Mouse (Mus musculus) hindlimb bud, embryonic 11.5 days (tissue): ENCODE measurements at regions not wholly inside any gene's neighbourhood (a gene's known extent, or its start where the extent isn't known, plus 50 kb on each side); places are given as distances from the start of the nearest gene placed in this dataset.

Source experiments
- DNase-seq: peaks from one replicate; pipeline ENCODE4 v3.0.0-alpha.2; 2012; ENCODE audit warnings: low read depth, low spot score; ENCODE audit errors: extremely low spot score

DNA sequence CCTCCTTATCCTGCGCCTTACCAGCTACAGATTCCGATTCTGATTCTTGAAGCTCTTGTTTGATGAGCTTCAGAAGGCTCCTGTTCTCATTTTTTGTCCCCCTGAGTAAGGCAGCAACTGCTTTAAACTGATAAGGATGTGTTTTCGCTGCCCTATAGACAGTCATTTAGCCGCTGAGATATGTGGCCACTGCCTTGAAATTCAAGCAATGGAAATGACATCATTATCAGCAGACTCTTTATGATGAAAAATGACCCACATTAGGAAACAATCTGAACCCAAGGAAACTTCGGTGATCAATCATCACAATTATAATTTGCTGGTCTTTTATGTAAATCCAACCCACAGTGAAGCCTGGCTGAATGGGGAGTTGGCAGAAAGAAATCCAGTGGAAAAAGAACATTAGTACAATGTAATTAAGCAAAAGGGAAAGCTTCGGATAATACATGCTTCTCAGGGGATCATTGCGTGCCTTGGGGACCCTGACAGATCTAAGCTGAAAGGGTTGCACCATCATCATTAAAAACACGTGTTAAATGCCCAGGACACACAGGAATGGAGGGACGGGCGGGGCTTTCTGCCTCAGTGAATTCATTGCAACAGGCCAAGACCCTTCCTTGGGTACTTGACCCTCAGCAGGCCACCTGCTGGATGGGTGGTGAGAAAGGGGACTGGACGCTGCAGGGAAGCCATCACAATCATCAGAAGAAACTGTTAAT lies 462.2 kb downstream of the Pik3r1 start:
- DNase-seq: no peak

DNA sequence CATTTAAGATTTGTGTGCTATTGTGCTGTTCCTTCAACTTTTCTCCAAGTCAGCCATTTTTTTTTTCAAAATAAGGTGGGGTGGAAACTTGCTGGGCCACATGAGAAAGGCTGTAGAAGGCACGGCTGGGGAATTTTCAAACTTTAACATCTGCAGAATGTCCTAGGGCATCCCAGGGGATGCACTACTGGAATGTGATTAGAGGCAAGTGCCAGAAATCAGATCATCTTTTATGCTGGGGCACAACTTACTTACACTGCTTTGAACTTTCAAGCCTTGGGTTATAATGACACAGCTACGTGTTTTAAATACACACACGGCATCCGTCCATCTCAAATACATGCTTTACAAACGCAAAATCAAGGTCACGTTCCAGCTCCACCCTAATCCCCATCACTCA lies 463.0 kb downstream of the Pik3r1 start:
- DNase-seq: no peak

DNA sequence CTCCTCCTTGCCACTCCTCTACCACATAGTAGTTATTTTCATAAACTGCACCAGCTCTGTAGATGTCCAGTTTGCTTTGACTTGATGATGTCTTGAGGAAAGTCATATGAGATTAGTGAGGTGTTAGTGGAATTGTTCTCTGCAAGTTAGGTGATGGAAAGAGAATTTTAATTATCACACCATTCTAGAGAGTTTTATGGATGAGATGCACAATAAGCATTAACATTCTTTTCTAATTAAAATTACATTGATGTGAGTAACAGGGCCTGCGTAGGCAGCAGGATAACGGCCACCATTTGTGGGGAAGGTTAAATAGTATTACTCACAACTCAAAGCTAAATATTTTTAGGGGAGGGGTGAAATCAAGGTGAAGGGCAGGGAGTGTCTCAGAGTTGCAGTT lies 466.7 kb downstream of the Pik3r1 start:
- no peak for DNase-seq

GRCm38 (mm10) chr13:101289407-101289806 lies 456.2 kb upstream of the Slc30a5 start:
- DNase-seq: no peak

GRCm38 (mm10) chr13:101287131-101287530 lies 453.9 kb upstream of the Slc30a5 start:
- no peak for DNase-seq

GRCm38 (mm10) chr13:101286029-101286917 lies 453.0 kb upstream of the Slc30a5 start:
- no peak for DNase-seq

DNA sequence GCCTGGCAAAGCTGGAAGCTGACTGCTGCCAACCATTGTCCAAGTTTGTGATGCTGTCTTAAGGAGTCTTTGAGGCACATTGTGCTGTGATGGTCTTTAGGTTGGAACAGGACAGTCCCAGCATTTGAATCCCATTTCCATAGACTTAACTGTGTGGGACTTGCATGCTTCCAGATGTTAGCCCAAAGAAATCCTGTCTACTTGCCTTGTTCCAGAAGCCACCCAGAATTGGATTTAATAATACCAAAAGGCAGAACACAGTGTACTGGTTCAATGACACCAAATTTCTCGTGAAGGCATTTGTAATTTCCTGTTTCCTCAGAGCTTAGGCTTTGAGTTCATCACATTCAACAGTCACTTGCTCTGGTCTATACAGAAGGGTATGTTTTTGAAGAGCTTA lies 444.9 kb upstream of the Slc30a5 start:
- no peak for DNase-seq

GRCm38 (mm10) chr13:101276766-101277165 lies 443.5 kb upstream of the Slc30a5 start:
- no peak for DNase-seq

GRCm38 (mm10) chr13:101274470-101275141 lies 441.4 kb upstream of the Slc30a5 start:
- DNase-seq: no peak

DNA sequence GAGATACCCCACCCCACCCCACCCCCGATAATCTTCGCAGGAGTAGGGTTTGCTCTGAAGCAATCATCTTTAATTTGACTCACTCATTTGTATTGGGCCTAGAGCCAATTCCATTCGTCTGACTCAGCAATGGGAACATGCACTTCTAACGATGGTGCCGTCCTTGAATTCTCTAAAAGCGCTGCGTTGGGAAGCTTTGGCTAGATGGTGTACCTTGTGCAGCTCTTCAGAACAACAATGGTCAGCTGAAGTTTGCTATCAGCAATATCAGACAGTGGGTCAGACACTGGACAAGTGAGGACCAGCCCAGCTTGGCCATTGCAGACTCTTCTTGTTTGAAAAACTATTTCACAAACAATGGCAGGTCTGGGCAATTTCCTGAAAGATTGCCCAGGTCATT lies 440.1 kb upstream of the Slc30a5 start:
- DNase-seq: no peak

- DNase-seq: no peak
These were observed 420.7 kb upstream of the Slc30a5 start for GRCm38 (mm10) chr13:101253698-101254468.

- no peak for DNase-seq
These were observed 416.1 kb upstream of the Slc30a5 start for GRCm38 (mm10) chr13:101249369-101249768.

DNA sequence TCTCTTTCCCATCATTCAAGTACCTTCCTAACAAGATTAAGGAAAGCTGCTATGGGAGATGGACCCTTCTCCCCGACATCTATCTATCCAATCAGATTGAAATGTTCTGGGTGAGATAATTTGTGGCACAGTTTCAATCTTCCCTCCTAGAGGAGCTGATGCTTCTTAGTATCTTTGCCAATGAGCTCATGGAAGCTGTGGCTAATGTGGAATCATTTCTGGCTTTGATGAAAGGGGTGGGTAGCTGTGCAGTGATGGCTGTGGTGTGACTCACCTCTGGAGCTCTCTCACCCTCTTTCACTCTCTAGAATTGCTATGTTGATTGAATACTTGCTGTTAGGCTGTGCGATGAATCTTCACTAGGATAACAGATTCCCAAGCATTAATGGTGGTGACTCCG lies 411.1 kb upstream of the Slc30a5 start:
- DNase-seq: no peak

- DNase-seq: no peak
These were observed 405.6 kb upstream of the Slc30a5 start for GRCm38 (mm10) chr13:101238860-101239259.

DNA sequence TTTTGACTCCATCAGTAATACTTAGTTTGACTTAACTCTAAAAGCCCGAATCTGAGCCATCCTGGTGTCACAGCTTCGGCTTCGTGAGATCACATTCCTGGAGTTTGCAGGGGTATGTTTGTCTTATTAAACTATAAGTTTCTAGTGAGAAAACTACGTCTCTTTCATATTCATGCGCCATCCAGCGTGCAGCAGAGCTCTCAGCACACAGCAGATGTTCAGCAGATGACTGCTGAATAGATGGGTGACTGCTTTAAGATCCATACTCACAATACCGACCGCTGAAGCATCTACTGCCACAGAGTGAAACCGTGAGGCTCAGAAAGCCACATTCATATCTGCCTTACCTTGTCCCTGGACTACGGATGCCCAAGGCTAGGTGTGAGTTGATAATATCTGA lies 403.8 kb upstream of the Slc30a5 start:
- DNase-seq: no peak

DNA sequence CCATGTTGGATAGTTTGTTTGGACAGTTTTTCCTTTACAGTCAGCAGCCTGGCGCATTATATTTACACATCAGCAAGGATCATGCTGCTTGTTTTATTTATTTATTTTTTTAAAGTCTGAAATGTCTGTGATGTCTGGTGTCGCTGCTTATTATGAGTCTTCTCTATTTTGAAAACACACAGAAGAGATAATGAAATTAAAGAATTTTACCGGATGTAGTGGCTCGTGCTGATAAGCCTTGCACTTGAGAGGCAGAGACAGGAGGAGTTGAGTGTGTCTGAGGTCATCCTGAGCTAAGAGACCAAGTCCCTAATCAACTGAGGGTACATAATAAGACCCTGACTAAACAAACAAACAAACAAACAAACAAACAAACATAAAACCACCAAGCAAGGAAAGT lies 402.6 kb upstream of the Slc30a5 start:
- no peak for DNase-seq

GRCm38 (mm10) chr13:101235110-101235509 lies 401.9 kb upstream of the Slc30a5 start:
- no peak for DNase-seq

DNA sequence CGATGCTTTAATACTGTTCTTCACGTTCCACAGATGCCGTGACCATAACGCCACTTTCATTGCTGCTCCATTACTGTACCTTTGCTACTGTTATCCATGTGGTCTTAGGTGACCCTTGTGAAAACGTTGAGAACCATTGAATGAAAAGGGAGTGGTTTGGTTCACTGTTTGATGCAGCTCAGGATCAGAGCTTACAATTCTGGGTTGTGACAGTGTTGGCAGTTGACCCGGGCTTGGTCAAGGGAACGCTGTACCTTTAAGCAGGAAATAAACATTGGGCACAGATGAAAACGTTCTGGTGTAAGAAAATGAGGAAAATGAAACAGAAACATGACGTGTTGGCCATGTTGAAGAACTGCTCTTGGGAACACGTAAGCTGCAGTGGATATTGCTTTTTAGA lies 401.3 kb upstream of the Slc30a5 start:
- no peak for DNase-seq

- no peak for DNase-seq
These were observed 400.6 kb upstream of the Slc30a5 start for GRCm38 (mm10) chr13:101233843-101234281.

DNA sequence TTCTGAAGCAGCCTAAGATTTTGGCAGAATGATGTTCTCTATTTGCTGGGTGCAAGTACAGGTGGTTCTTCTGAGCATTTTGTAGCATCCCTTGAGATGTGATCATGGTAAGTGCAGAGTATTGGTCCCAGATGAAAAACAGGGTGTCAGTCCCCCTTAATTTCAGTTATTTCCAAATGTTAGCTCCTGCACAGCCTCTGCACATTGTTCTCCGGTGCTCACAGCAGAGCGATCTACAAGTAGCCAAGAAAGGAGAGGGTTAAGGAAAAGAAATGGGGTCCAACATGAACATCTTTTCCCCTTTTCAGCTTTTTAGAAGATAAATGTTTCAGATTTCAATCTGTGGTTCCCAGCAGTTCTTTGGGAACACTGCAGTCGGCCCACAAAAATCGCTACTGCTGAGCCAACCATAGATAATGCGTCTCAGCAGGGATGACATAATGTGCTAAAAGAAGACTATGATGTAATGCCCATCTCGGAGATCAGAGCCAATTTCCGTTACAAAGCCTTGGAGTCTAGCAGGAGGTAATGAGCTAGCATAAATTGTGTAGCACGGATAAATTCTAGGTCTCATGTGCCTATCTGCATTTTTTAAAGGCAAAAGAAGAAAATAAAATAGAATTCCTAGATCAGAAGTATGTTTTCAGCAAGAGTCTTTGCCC lies 400.1 kb upstream of the Slc30a5 start:
- no peak for DNase-seq
